Mouse (Mus musculus): ENCODE results near the gene Dtnb. TPM values are rescaled to one million over a fixed set of nuclear protein-coding genes. Genes with fewer than 3 reads are reported as not detected.

Gene Dtnb
- polyA plus RNA-seq, 1 experiment from 2014 or later, result 32.6 TPM

GRCm38 (mm10) chr12:3737009-3737408, 164.8 kb downstream of the Dtnb start:
- H3K4me2 ChIP-seq (ENCODE audit: low read length), result no peak overlapping the region
- no peaks in the 10 kb centered on the region for H3K9me3 ChIP-seq (ENCODE audit: control insufficient read depth, low read length)
- H3K4me1 ChIP-seq (replicated peaks; ENCODE audit: control insufficient read depth, insufficient read depth, low read length), result peaks cover 13% of the 10 kb centered on the region; the same call in 1 of the 2 replicates
- H3K27ac ChIP-seq (ENCODE audit: low read depth), result no peak overlapping the region
- no peaks in the 10 kb centered on the region for H3K27me3 ChIP-seq (replicated peaks; ENCODE audit: control insufficient read depth, insufficient read depth, low read length)
- WGBS, result 64% methylated on average over 7 of the region's 7 CpGs
- H3K36me3 ChIP-seq (ENCODE audit: control insufficient read depth, insufficient read depth, low read length), result no peaks in the 10 kb centered on the region
- no peak overlapping the region for H3K9ac ChIP-seq (ENCODE audit: low read length)
- DNase-seq (ENCODE audit: low spot score) (no peak), ATAC-seq (replicated peaks; ENCODE audit: low FRiP score, low TSS enrichment, low read depth) (no peak)
- H3K4me3 ChIP-seq (ENCODE audit: low read depth, low read length), result no peak overlapping the region

DNA sequence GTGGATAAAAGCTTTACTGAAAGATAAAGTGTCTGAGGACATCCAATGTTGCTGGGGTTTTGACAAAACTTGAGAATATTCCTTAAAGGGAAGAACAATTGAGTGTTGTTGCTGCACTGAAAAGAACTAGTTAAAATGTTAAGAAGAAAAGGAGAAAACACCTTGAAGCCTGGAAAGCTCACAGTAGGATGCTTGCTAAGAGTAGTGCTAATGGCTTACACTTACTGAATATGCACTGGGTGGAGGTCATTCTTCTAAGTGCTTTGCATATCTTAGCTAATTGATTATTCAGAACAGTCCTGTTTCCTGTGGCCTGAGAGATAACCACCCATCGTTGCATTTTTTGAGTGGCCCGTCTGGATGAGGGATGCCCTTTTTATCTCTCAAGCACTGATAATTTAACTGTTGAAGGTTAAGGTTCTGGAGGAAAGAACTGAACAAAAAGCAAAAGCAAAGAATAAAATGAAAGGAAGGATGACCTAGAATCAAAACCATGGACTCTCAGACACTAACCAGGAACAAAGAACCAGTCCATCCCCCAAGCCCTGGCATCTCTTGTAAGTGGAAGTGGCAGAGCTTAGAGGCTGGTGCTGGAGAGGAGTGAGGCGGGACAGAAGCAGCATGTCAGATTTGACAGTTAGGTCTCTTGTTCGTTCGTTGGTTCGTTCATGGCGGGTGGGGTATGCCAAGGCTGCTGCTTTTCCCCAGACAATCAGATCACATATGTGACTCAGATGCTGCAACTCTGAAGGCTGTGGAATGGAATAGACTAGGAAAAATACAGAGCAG, 166.8 kb downstream of the Dtnb start:
- H3K27ac ChIP-seq (ENCODE audit: low read depth), result no peak overlapping the region
- no peak overlapping the region for H3K9ac ChIP-seq (ENCODE audit: low read length)
- H3K27me3 ChIP-seq (replicated peaks; ENCODE audit: control insufficient read depth, insufficient read depth, low read length), result no peaks in the 10 kb centered on the region
- no peak for DNase-seq (ENCODE audit: low spot score)
- H3K4me2 ChIP-seq (ENCODE audit: low read length), result no peak overlapping the region
- 47% methylated on average over 7 of the region's 7 CpGs for WGBS
- H3K4me3 ChIP-seq (ENCODE audit: low read depth, low read length), result no peak overlapping the region
- ATAC-seq (replicated peaks; ENCODE audit: low FRiP score, low TSS enrichment, low read depth), result no peak
- no peaks in the 10 kb centered on the region for H3K36me3 ChIP-seq (ENCODE audit: control insufficient read depth, insufficient read depth, low read length)
- H3K9me3 ChIP-seq (ENCODE audit: control insufficient read depth, low read length), result no peaks in the 10 kb centered on the region
- H3K4me1 ChIP-seq (replicated peaks; ENCODE audit: control insufficient read depth, insufficient read depth, low read length), result 0 out of 2 replicates have a peak, but pooled peaks cover 11% of the 10 kb centered on the region

DNA sequence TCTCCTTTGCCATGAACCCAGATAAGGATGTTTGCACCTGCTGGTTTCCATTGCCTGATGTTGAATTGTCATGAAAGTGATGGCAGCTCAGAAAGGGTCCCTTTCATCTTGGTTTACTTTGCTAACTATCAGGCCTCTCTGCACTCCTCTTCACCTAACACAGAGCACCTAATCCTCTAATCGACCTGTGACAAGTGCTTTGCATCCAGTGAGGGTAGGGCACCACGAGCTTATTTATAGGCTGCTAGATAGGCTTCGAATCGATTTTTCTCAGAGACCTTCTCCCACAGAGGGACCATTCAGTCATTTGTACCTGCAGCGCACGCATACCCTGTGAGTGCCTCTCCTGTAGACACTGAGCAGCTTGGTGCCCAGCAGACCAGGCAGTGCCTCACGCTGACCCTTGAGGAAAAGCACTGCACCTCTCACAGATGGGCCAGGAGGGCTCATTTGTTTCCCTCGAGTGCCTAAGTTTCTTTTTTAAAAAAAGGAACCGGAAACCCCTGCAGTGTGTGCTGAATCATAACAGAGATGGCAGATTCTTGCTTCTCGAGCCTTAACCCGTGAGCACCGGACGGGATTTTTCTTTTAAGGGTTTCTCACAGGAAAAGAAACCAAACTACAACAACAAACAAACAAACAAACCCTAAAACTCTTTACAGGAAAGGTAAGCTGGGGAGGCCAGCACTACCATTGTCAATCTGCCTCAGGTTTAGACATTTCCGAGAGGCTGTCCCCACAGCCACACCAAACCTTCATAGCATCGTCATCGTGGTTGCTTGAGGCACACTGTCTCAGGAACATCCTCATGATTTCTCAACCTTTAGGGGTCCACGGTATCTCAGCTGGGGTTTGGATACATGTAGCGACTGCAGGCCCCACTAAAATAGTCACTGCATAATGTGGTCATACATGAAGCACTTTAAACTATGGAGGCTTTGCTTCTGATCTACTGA, 167.8 kb downstream of the Dtnb start:
- Histone ChIP-seq H3K4me3 (ENCODE audit: low read depth, low read length) (no peak overlapping the region), H3K27ac (ENCODE audit: low read depth) (peak overlapping the region; percentile 14; the same call in 1 of the 2 replicates), H3K4me2 (ENCODE audit: low read length) (no peak overlapping the region), H3K9me3 (ENCODE audit: control insufficient read depth, low read length) (no peaks in the 10 kb centered on the region), H3K36me3 (ENCODE audit: control insufficient read depth, insufficient read depth, low read length) (no peaks in the 10 kb centered on the region), H3K9ac (ENCODE audit: low read length) (no peak overlapping the region), H3K27me3 (replicated peaks; ENCODE audit: control insufficient read depth, insufficient read depth, low read length) (no peaks in the 10 kb centered on the region), H3K4me1 (replicated peaks; ENCODE audit: control insufficient read depth, insufficient read depth, low read length) (0 out of 2 replicates have a peak, but pooled peaks cover 11% of the 10 kb centered on the region)
- DNase-seq (ENCODE audit: low spot score) (no peak), ATAC-seq (replicated peaks; ENCODE audit: low FRiP score, low TSS enrichment, low read depth) (peak; percentile 94)
- 57% methylated on average over 18 of the region's 18 CpGs for WGBS

DNA sequence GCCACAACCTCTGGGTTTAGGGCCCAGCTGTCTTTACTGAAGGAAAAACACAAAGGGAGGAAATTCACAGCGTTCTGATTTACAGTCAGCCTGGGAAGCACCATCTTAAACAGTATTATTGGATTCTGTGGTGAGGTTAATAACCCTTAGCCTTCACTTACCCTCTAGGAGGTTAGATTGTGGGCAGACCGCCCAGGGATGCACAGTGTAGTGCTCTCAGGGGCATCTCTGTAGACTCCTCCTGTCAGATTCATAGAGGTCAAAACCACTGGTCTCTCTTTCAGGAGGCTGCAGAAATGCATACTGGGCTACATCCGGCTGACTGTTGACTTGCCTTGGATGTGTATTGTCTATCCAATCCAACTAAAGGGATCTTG, 168.5 kb downstream of the Dtnb start:
- Histone ChIP-seq H3K36me3 (ENCODE audit: control insufficient read depth, insufficient read depth, low read length) (no peaks in the 10 kb centered on the region), H3K27me3 (replicated peaks; ENCODE audit: control insufficient read depth, insufficient read depth, low read length) (no peaks in the 10 kb centered on the region), H3K9ac (ENCODE audit: low read length) (no peak overlapping the region), H3K4me3 (ENCODE audit: low read depth, low read length) (no peak overlapping the region), H3K4me2 (ENCODE audit: low read length) (no peak overlapping the region), H3K4me1 (replicated peaks; ENCODE audit: control insufficient read depth, insufficient read depth, low read length) (peaks cover 11% of the 10 kb centered on the region; the same call in 1 of the 2 replicates), H3K27ac (ENCODE audit: low read depth) (no peak overlapping the region), H3K9me3 (ENCODE audit: control insufficient read depth, low read length) (no peaks in the 10 kb centered on the region)
- DNase-seq (ENCODE audit: low spot score), result no peak
- ATAC-seq (replicated peaks; ENCODE audit: low FRiP score, low TSS enrichment, low read depth), result no peak
- WGBS, result 71% methylated on average over 3 of the region's 3 CpGs

- no peak overlapping the region for H3K4me2 ChIP-seq (ENCODE audit: low read length)
- DNase-seq (ENCODE audit: low spot score) (no peak), ATAC-seq (replicated peaks; ENCODE audit: low FRiP score, low TSS enrichment, low read depth) (no peak)
- 67% methylated on average over 7 of the region's 7 CpGs for WGBS
- H3K9ac ChIP-seq (ENCODE audit: low read length), result no peak overlapping the region
- no peaks in the 10 kb centered on the region for H3K27me3 ChIP-seq (replicated peaks; ENCODE audit: control insufficient read depth, insufficient read depth, low read length)
- peaks cover 1% of the 10 kb centered on the region; the same call in 1 of the 2 replicates for H3K4me1 ChIP-seq (replicated peaks; ENCODE audit: control insufficient read depth, insufficient read depth, low read length)
- H3K4me3 ChIP-seq (ENCODE audit: low read depth, low read length), result no peak overlapping the region
- no peaks in the 10 kb centered on the region for H3K9me3 ChIP-seq (ENCODE audit: control insufficient read depth, low read length)
- no peak overlapping the region for H3K27ac ChIP-seq (ENCODE audit: low read depth)
- H3K36me3 ChIP-seq (ENCODE audit: control insufficient read depth, insufficient read depth, low read length), result no peaks in the 10 kb centered on the region
Observed at GRCm38 (mm10) chr12:3745432-3746105, 173.4 kb downstream of the Dtnb start.

- WGBS, result 92% methylated on average over 3 of the region's 3 CpGs
Observed at GRCm38 (mm10) chr12:3746369-3746768, 174.2 kb downstream of the Dtnb start.

GRCm38 (mm10) chr12:3747583-3747982, 175.4 kb downstream of the Dtnb start:
- Histone ChIP-seq H3K36me3 (ENCODE audit: control insufficient read depth, insufficient read depth, low read length) (no peaks in the 10 kb centered on the region), H3K27ac (ENCODE audit: low read depth) (no peak overlapping the region), H3K9ac (ENCODE audit: low read length) (no peak overlapping the region), H3K4me3 (ENCODE audit: low read depth, low read length) (no peak overlapping the region), H3K4me1 (replicated peaks; ENCODE audit: control insufficient read depth, insufficient read depth, low read length) (no peaks in the 10 kb centered on the region; the same call in 1 of the 2 replicates), H3K27me3 (replicated peaks; ENCODE audit: control insufficient read depth, insufficient read depth, low read length) (no peaks in the 10 kb centered on the region), H3K4me2 (ENCODE audit: low read length) (no peak overlapping the region), H3K9me3 (ENCODE audit: control insufficient read depth, low read length) (no peaks in the 10 kb centered on the region)
- ATAC-seq (replicated peaks; ENCODE audit: low FRiP score, low TSS enrichment, low read depth), result no peak
- no peak for DNase-seq (ENCODE audit: low spot score)
- WGBS, result 80% methylated on average over 4 of the region's 4 CpGs

More at GRCm38 (mm10) chr12:3746369-3746768, 174.2 kb downstream of the Dtnb start:
- H3K4me1 ChIP-seq (replicated peaks; ENCODE audit: control insufficient read depth, insufficient read depth, low read length), result no peaks in the 10 kb centered on the region; the same call in 1 of the 2 replicates
- H3K27ac ChIP-seq (ENCODE audit: low read depth), result no peak overlapping the region
- H3K9ac ChIP-seq (ENCODE audit: low read length), result no peak overlapping the region
- H3K4me3 ChIP-seq (ENCODE audit: low read depth, low read length), result no peak overlapping the region
- no peaks in the 10 kb centered on the region for H3K9me3 ChIP-seq (ENCODE audit: control insufficient read depth, low read length)
- DNase-seq (ENCODE audit: low spot score) (no peak), ATAC-seq (replicated peaks; ENCODE audit: low FRiP score, low TSS enrichment, low read depth) (no peak)
- H3K36me3 ChIP-seq (ENCODE audit: control insufficient read depth, insufficient read depth, low read length), result no peaks in the 10 kb centered on the region
- H3K4me2 ChIP-seq (ENCODE audit: low read length), result no peak overlapping the region
- H3K27me3 ChIP-seq (replicated peaks; ENCODE audit: control insufficient read depth, insufficient read depth, low read length), result no peaks in the 10 kb centered on the region

GRCm38 (mm10) chr12:3755522-3755921, 183.3 kb downstream of the Dtnb start:
- no peak overlapping the region for H3K9ac ChIP-seq (ENCODE audit: low read length)
- H3K4me3 ChIP-seq (ENCODE audit: low read depth, low read length), result no peak overlapping the region
- no peak overlapping the region for H3K4me2 ChIP-seq (ENCODE audit: low read length)
- 63% methylated on average over 6 of the region's 6 CpGs for WGBS
- H3K4me1 ChIP-seq (replicated peaks; ENCODE audit: control insufficient read depth, insufficient read depth, low read length), result peaks cover 11% of the 10 kb centered on the region
- H3K27me3 ChIP-seq (replicated peaks; ENCODE audit: control insufficient read depth, insufficient read depth, low read length), result no peaks in the 10 kb centered on the region
- no peaks in the 10 kb centered on the region for H3K9me3 ChIP-seq (ENCODE audit: control insufficient read depth, low read length)
- H3K27ac ChIP-seq (ENCODE audit: low read depth), result no peak overlapping the region
- H3K36me3 ChIP-seq (ENCODE audit: control insufficient read depth, insufficient read depth, low read length), result no peaks in the 10 kb centered on the region
- ATAC-seq (replicated peaks; ENCODE audit: low FRiP score, low TSS enrichment, low read depth), result no peak
- no peak for DNase-seq (ENCODE audit: low spot score)
